Mouse (Mus musculus): ENCODE data around the gene D130052B06Rik. TPM values are rescaled to one million over a fixed set of nuclear protein-coding genes. Genes with fewer than 3 reads are reported as not detected.

The D130052B06Rik gene
- polyA plus RNA-seq, 1 experiment from 2014 or later = not detected

GRCm38 (mm10) chr11:33670105-33670965 lies 71.2 kb downstream of the D130052B06Rik start:
- no peaks in the 10 kb centered on the region for H3K9me3 ChIP-seq
- no peaks in the 10 kb centered on the region for H3K4me1 ChIP-seq (replicated peaks)
- no peaks in the 10 kb centered on the region for H3K27me3 ChIP-seq (replicated peaks)
- no peak overlapping the region for H3K27ac ChIP-seq
- H3K9ac ChIP-seq = no peak overlapping the region
- no peaks in the 10 kb centered on the region for H3K36me3 ChIP-seq
- 74% methylated on average over 10 of the region's 10 CpGs for WGBS
- no peak overlapping the region for H3K4me2 ChIP-seq (replicated peaks)
- ATAC-seq = no peak
- no peak overlapping the region for H3K4me3 ChIP-seq (replicated peaks)

Other genes starting within 250 kb of the D130052B06Rik start
- 2.7 TPM in 2 replicates for gene Ranbp17, start 85.6 kb upstream of the D130052B06Rik start, polyA plus RNA-seq (2015; fragmentation: Nextera tagmentation; extraction: Ambion mirVana)
- 0.05 and 0.08 TPM in 2 replicates for gene Gabrp, start 20.3 kb upstream of the D130052B06Rik start, polyA plus RNA-seq (2015; fragmentation: Nextera tagmentation; extraction: Ambion mirVana)